Mouse (Mus musculus): ENCODE results near the gene Gm45799. TPM values are rescaled to one million over a fixed set of nuclear protein-coding genes. Genes with fewer than 3 reads are reported as not detected.

Gm45799 gene
- total and polyA plus RNA-seq, 2 experiments from 2014 or later = 11.3 to 55.3 TPM

DNA sequence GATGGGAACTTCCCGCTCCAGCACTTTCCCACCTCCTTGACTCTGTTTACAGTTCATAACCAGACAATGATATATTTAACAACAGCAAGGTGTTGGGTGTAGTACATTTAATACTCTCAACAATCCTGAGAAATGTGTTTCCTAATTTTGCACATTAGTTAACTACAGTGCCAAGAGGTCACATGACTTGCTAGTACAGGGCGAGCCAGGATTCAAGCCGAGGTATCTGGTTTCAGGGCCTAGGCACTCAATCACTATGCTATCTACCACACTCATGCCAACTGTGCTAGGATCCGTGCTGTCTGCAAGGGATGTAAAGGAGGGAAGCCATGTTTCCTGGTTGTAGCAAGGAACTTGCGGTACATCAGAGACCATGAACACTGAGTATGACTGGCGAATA, 23.8 kb upstream of the Gm45799 start:
- DNase-seq (ENCODE audit: low spot score) (no peak), ATAC-seq (ENCODE audit: low FRiP score) (no peak)
- whole genome bisulfite sequencing = 94% methylated on average over 6 of the region's 6 CpGs
- no peaks in the 10 kb centered on the region for H3K27me3 ChIP-seq (ENCODE audit: insufficient read depth, low read length)
- no peaks in the 10 kb centered on the region for H3K4me1 ChIP-seq (ENCODE audit: insufficient read depth, low read length)
- no peaks in the 10 kb centered on the region for H3K9me3 ChIP-seq (ENCODE audit: low read length)
- TF ChIP-seq CTCF (IDR thresholded peaks at IDR 0.05) = no peak
- no peak overlapping the region for H3K4me3 ChIP-seq (ENCODE audit: low read depth, low read length)
- H3K9ac ChIP-seq (replicated peaks; ENCODE audit: low read length, poor library complexity, severe bottlenecking) = no peak overlapping the region
- no peak overlapping the region for H3K27ac ChIP-seq (ENCODE audit: low read depth, low read length)
- H3K4me2 ChIP-seq (ENCODE audit: low read depth, low read length, poor library complexity, severe bottlenecking) = no peak overlapping the region
- H3K36me3 ChIP-seq (ENCODE audit: insufficient read depth, low read length) = peaks cover 95% of the 10 kb centered on the region

DNA sequence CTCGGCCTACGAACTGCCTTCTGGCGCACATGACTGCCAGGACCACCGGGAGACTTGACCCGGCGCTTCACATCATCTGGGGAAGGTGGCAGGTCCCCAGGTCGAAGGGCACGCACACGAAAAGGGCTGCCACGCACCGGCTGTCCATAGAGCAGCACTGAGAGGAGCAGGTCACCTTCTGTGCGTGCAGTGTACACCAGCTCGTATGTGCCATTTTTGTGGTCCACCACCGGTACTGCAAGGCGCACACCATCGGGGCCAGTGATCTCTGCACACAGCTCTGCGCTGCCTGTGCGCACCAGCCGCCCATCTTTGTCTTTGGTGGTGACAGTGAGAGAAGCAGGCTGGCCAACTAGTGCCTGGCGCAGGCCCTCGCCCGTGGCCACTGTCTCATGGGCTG, 22.5 kb upstream of the Gm45799 start:
- H3K27ac ChIP-seq (ENCODE audit: low read depth, low read length) = no peak overlapping the region
- H3K4me3 ChIP-seq (ENCODE audit: low read depth, low read length) = no peak overlapping the region
- H3K27me3 ChIP-seq (ENCODE audit: insufficient read depth, low read length) = no peaks in the 10 kb centered on the region
- TF ChIP-seq CTCF (IDR thresholded peaks at IDR 0.05) = no peak
- H3K9ac ChIP-seq (replicated peaks; ENCODE audit: low read length, poor library complexity, severe bottlenecking) = no peak overlapping the region
- H3K9me3 ChIP-seq (ENCODE audit: low read length) = no peaks in the 10 kb centered on the region
- ATAC-seq (ENCODE audit: low FRiP score) (no peak), DNase-seq (ENCODE audit: low spot score) (no peak)
- H3K4me1 ChIP-seq (ENCODE audit: insufficient read depth, low read length) = no peaks in the 10 kb centered on the region
- 96% methylated on average over 22 of the region's 22 CpGs for WGBS
- no peak overlapping the region for H3K4me2 ChIP-seq (ENCODE audit: low read depth, low read length, poor library complexity, severe bottlenecking)
- H3K36me3 ChIP-seq (ENCODE audit: insufficient read depth, low read length) = peaks cover 88% of the 10 kb centered on the region

GRCm38 (mm10) chr7:105619701-105620100, 20.7 kb upstream of the Gm45799 start:
- no peaks in the 10 kb centered on the region for H3K4me1 ChIP-seq (ENCODE audit: insufficient read depth, low read length)
- TF ChIP-seq CTCF (IDR thresholded peaks at IDR 0.05) = no peak
- H3K27ac ChIP-seq (ENCODE audit: low read depth, low read length) = no peak overlapping the region
- H3K36me3 ChIP-seq (ENCODE audit: insufficient read depth, low read length) = peaks cover 87% of the 10 kb centered on the region
- no peak for ATAC-seq (ENCODE audit: low FRiP score)
- H3K9me3 ChIP-seq (ENCODE audit: low read length) = no peaks in the 10 kb centered on the region
- no peaks in the 10 kb centered on the region for H3K27me3 ChIP-seq (ENCODE audit: insufficient read depth, low read length)
- no peak for DNase-seq (ENCODE audit: low spot score)
- no peak overlapping the region for H3K4me2 ChIP-seq (ENCODE audit: low read depth, low read length, poor library complexity, severe bottlenecking)
- WGBS = 66% methylated on average over 3 of the region's 3 CpGs
- H3K9ac ChIP-seq (replicated peaks; ENCODE audit: low read length, poor library complexity, severe bottlenecking) = no peak overlapping the region
- no peak overlapping the region for H3K4me3 ChIP-seq (ENCODE audit: low read depth, low read length)

DNA sequence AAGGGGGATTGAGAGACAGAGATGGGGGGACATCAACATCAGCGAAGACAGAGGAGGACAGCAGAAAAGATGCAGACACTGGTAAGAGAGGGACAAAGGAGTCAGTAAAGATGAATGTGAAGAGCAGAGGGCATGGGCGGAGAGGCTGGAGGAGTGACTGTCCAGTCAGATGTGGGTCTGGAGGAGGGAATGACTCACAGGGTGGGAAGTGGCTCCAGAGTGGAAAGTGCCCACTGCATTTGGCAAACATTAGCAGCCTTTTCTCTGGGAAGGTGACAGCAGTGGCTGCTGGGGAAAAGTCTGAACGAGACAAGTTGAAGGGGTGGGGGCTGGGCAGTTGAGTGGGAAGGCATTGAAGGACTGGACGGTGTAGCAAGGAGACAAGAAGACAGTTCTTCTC, 19.3 kb upstream of the Gm45799 start:
- 80% methylated on average over 4 of the region's 4 CpGs for WGBS

GRCm38 (mm10) chr7:105621646-105622292, 18.6 kb upstream of the Gm45799 start:
- no peak overlapping the region for H3K4me2 ChIP-seq (ENCODE audit: low read depth, low read length, poor library complexity, severe bottlenecking)
- H3K27me3 ChIP-seq (ENCODE audit: insufficient read depth, low read length) = no peaks in the 10 kb centered on the region
- no peak for ATAC-seq (ENCODE audit: low FRiP score)
- WGBS = 87% methylated on average over 8 of the region's 8 CpGs
- H3K27ac ChIP-seq (ENCODE audit: low read depth, low read length) = no peak overlapping the region
- TF ChIP-seq CTCF (IDR thresholded peaks at IDR 0.05) = no peak
- H3K9ac ChIP-seq (replicated peaks; ENCODE audit: low read length, poor library complexity, severe bottlenecking) = no peak overlapping the region
- no peak for DNase-seq (ENCODE audit: low spot score)
- H3K36me3 ChIP-seq (ENCODE audit: insufficient read depth, low read length) = peaks cover 77% of the 10 kb centered on the region
- H3K4me1 ChIP-seq (ENCODE audit: insufficient read depth, low read length) = no peaks in the 10 kb centered on the region
- no peak overlapping the region for H3K4me3 ChIP-seq (ENCODE audit: low read depth, low read length)
- H3K9me3 ChIP-seq (ENCODE audit: low read length) = no peaks in the 10 kb centered on the region

More for the DNA sequence above, 19.3 kb upstream of the Gm45799 start:
- Histone ChIP-seq H3K36me3 (ENCODE audit: insufficient read depth, low read length) (peaks cover 84% of the 10 kb centered on the region), H3K4me1 (ENCODE audit: insufficient read depth, low read length) (no peaks in the 10 kb centered on the region), H3K27me3 (ENCODE audit: insufficient read depth, low read length) (no peaks in the 10 kb centered on the region), H3K9ac (replicated peaks; ENCODE audit: low read length, poor library complexity, severe bottlenecking) (no peak overlapping the region), H3K9me3 (ENCODE audit: low read length) (no peaks in the 10 kb centered on the region), H3K4me3 (ENCODE audit: low read depth, low read length) (no peak overlapping the region), H3K27ac (ENCODE audit: low read depth, low read length) (no peak overlapping the region), H3K4me2 (ENCODE audit: low read depth, low read length, poor library complexity, severe bottlenecking) (no peak overlapping the region)
- DNase-seq (ENCODE audit: low spot score) (no peak), ATAC-seq (ENCODE audit: low FRiP score) (no peak)
- TF ChIP-seq CTCF (IDR thresholded peaks at IDR 0.05) = no peak

GRCm38 (mm10) chr7:105625397-105625796, 15.0 kb upstream of the Gm45799 start:
- ATAC-seq (ENCODE audit: low FRiP score) (no peak), DNase-seq (ENCODE audit: low spot score) (no peak)
- Histone ChIP-seq H3K36me3 (ENCODE audit: insufficient read depth, low read length) (peaks cover 42% of the 10 kb centered on the region), H3K4me3 (ENCODE audit: low read depth, low read length) (no peak overlapping the region), H3K27ac (ENCODE audit: low read depth, low read length) (no peak overlapping the region), H3K9ac (replicated peaks; ENCODE audit: low read length, poor library complexity, severe bottlenecking) (no peak overlapping the region), H3K4me2 (ENCODE audit: low read depth, low read length, poor library complexity, severe bottlenecking) (no peak overlapping the region), H3K9me3 (ENCODE audit: low read length) (no peaks in the 10 kb centered on the region), H3K27me3 (ENCODE audit: insufficient read depth, low read length) (no peaks in the 10 kb centered on the region), H3K4me1 (ENCODE audit: insufficient read depth, low read length) (no peaks in the 10 kb centered on the region)
- 79% methylated on average over 6 of the region's 6 CpGs for WGBS
- no peak for TF ChIP-seq CTCF (IDR thresholded peaks at IDR 0.05)
